Mouse (Mus musculus) intestine, embryonic 14.5 days (tissue): ENCODE measurements around the gene Krtap20-2. TPM values are rescaled to one million over a fixed set of nuclear protein-coding genes. Genes with fewer than 3 reads are reported as not detected.
"Not testable (repeated sequence)": the region's sequence is repeated elsewhere in the genome, so short reads cannot be mapped to it uniquely, and the experiment has no call there.

Experiments used
- ATAC-seq: fragments of 200-750 bp; cut with Nextera tagmentation; replicated peaks from 2 replicates; pipeline ENCODE4 v1.8.0; 2017; ENCODE audit warnings: low read depth, moderate number of reproducible peaks, moderate TSS enrichment, moderate library complexity; ENCODE audit not compliant: low FRiP score, low TSS enrichment
- DNase-seq: peaks from one replicate; pipeline ENCODE4 v3.0.0-alpha.2; 2018; ENCODE audit warnings: low spot score
- H3K27ac ChIP-seq: fragments of 300-500 bp; sonication (generic); 2 replicates; pipeline ENCODE4 v1.5.1; 2014; ENCODE audit warnings: low read depth, mild to moderate bottlenecking, control low read depth
- H3K27me3 ChIP-seq: fragments of 300-500 bp; sonication (generic); replicated peaks from 2 replicates; pipeline ENCODE4 v1.6.1; 2014; ENCODE audit warnings: low read length, control low read depth; ENCODE audit not compliant: control insufficient read depth, insufficient read depth
- H3K36me3 ChIP-seq: fragments of 300-500 bp; sonication (generic); 2 replicates; pipeline ENCODE4 v1.6.1; 2014; ENCODE audit warnings: low read length, control low read depth; ENCODE audit not compliant: control insufficient read depth, insufficient read depth
- H3K4me1 ChIP-seq: fragments of 300-500 bp; sonication (generic); replicated peaks from 2 replicates; pipeline ENCODE4 v1.6.1; 2014; ENCODE audit warnings: low read length, control low read depth, mixed read lengths; ENCODE audit not compliant: control insufficient read depth, insufficient read depth
- H3K4me2 ChIP-seq: fragments of 300-500 bp; sonication (generic); 2 replicates; pipeline ENCODE4 v1.6.1; 2014; ENCODE audit warnings: low read length
- H3K4me3 ChIP-seq: fragments of 300-500 bp; sonication (generic); 2 replicates; pipeline ENCODE4 v1.5.1; 2014; ENCODE audit warnings: low read depth, low read length, control low read depth, mixed read lengths
- H3K9ac ChIP-seq: fragments of 300-500 bp; sonication (generic); 2 replicates; pipeline ENCODE4 v1.6.1; 2014; ENCODE audit warnings: mild to moderate bottlenecking, low read length
- H3K9me3 ChIP-seq: fragments of 300-500 bp; sonication (generic); 2 replicates; pipeline ENCODE4 v1.6.1; 2016; ENCODE audit warnings: low read length, control low read depth; ENCODE audit not compliant: control insufficient read depth
- WGBS: fragments of 180-500 bp; shearing (Covaris S2); extraction: QIAGEN DNeasy Blood & Tissue Kit; methylation state at CpG from one replicate; pipeline ENCODE4 v1.1.7; 2014; 5-methylcytosine and 5-hydroxymethylcytosine counted together
- polyA plus RNA-seq: library from polyadenylated mRNA; unstranded; fragments of >200 nt; fragmentation: Nextera tagmentation; extraction: Ambion mirVana; gene quantifications from 2 replicates; pipeline ENCODE4 v1.2.1, GENCODE M21; 2014

Krtap20-2 gene
- polyA plus RNA-seq = not detected in 2 replicates

GRCm38 (mm10) chr16:89205561-89205960 lies at the start of gene Krtap20-2:
Gene Krtap20-2, plus strand, starts transcription at chr16:89205861.
- 76% methylated on average over 1 of the region's 1 CpGs for WGBS
- H3K27ac ChIP-seq = no peak within 1 kb of the TSS
- no peaks in the 10 kb centered on the region for H3K4me1 ChIP-seq
- no peaks in the 10 kb centered on the region for H3K27me3 ChIP-seq
- DNase-seq (no peak), ATAC-seq (no peak)
- no peaks in the 10 kb centered on the region for H3K36me3 ChIP-seq
- H3K9me3 ChIP-seq = no peaks in the 10 kb centered on the region
- no peak within 1 kb of the TSS for H3K9ac ChIP-seq
- no peak within 1 kb of the TSS for H3K4me3 ChIP-seq
- no peak within 1 kb of the TSS for H3K4me2 ChIP-seq

GRCm38 (mm10) chr16:89157652-89158051 lies 48.0 kb upstream of the Krtap20-2 start, which contains the start of gene Gm9789:
Gene Gm9789, plus strand, starts transcription at chr16:89157952.
- WGBS = 91% methylated on average over 4 of the region's 4 CpGs
- H3K4me1 ChIP-seq = no peaks in the 10 kb centered on the region
- H3K9ac ChIP-seq = no peak within 1 kb of the TSS
- no peaks in the 10 kb centered on the region for H3K36me3 ChIP-seq
- no peaks in the 10 kb centered on the region for H3K9me3 ChIP-seq
- DNase-seq = no peak
- H3K27ac ChIP-seq = no peak within 1 kb of the TSS
- H3K4me3 ChIP-seq = no peak within 1 kb of the TSS
- no peak within 1 kb of the TSS for H3K4me2 ChIP-seq
- ATAC-seq = no peak
- H3K27me3 ChIP-seq = no peaks in the 10 kb centered on the region

GRCm38 (mm10) chr16:89169190-89169589 lies 36.5 kb upstream of the Krtap20-2 start, which contains the start of gene Gm7735:
Gene Gm7735, plus strand, starts transcription at chr16:89169490.
- not testable (repeated sequence) for DNase-seq, H3K4me3 ChIP-seq, ATAC-seq, H3K4me2 ChIP-seq, H3K9me3 ChIP-seq, H3K27me3 ChIP-seq, H3K36me3 ChIP-seq, H3K4me1 ChIP-seq, H3K27ac ChIP-seq, H3K9ac ChIP-seq

- WGBS = 77% methylated on average over 2 of the region's 2 CpGs
- H3K4me2 ChIP-seq = no peak within 1 kb of the TSS
- no peaks in the 10 kb centered on the region for H3K27me3 ChIP-seq
- H3K4me3 ChIP-seq = no peak within 1 kb of the TSS
- ATAC-seq (no peak), DNase-seq (no peak)
- H3K36me3 ChIP-seq = no peaks in the 10 kb centered on the region
- no peak within 1 kb of the TSS for H3K9ac ChIP-seq
- no peaks in the 10 kb centered on the region for H3K9me3 ChIP-seq
- H3K27ac ChIP-seq = no peak within 1 kb of the TSS
- H3K4me1 ChIP-seq = no peaks in the 10 kb centered on the region
These were observed 31.2 kb upstream of the Krtap20-2 start, which contains the start of gene 1110057P08Rik for GRCm38 (mm10) chr16:89174435-89174834. Gene 1110057P08Rik, plus strand, starts transcription at chr16:89174735.

GRCm38 (mm10) chr16:89188621-89189020 lies 17.0 kb upstream of the Krtap20-2 start:
- Histone ChIP-seq H3K27me3 (no peaks in the 10 kb centered on the region), H3K27ac (no peak overlapping the region), H3K4me3 (no peak overlapping the region), H3K4me2 (no peak overlapping the region), H3K9me3 (no peaks in the 10 kb centered on the region), H3K9ac (no peak overlapping the region), H3K4me1 (no peaks in the 10 kb centered on the region), H3K36me3 (no peaks in the 10 kb centered on the region)
- no peak for DNase-seq
- ATAC-seq = no peak
- WGBS = 83% methylated on average over 4 of the region's 4 CpGs

Other genes starting within 250 kb of the Krtap20-2 start
- gene Krtap16-3, start 243.0 kb upstream of the Krtap20-2 start, polyA plus RNA-seq = not detected in 2 replicates
- gene Krtap22-2, start 195.1 kb upstream of the Krtap20-2 start, polyA plus RNA-seq = not detected in 2 replicates
- not detected in 2 replicates for gene Gm10229, start 190.6 kb upstream of the Krtap20-2 start, polyA plus RNA-seq
- gene Krtap6-1, start 174.2 kb upstream of the Krtap20-2 start, polyA plus RNA-seq = not detected in 2 replicates
- not detected in 2 replicates for gene Gm10228, start 164.4 kb upstream of the Krtap20-2 start, polyA plus RNA-seq
- gene Krtap6-5, start 158.0 kb upstream of the Krtap20-2 start, polyA plus RNA-seq = not detected in 2 replicates
- gene 1110025L11Rik, start 141.9 kb upstream of the Krtap20-2 start, polyA plus RNA-seq = not detected in 2 replicates
- gene Krtap6-3, start 121.8 kb upstream of the Krtap20-2 start, polyA plus RNA-seq = not detected in 2 replicates
- gene Gm6358, start 65.0 kb upstream of the Krtap20-2 start, polyA plus RNA-seq = not detected in 2 replicates
- not detected in 2 replicates for gene Gm10061, start 54.8 kb upstream of the Krtap20-2 start, polyA plus RNA-seq
- gene Gm9789, start 47.9 kb upstream of the Krtap20-2 start, polyA plus RNA-seq = not detected in 2 replicates
- gene Gm7735, start 36.4 kb upstream of the Krtap20-2 start, polyA plus RNA-seq = not detected in 2 replicates
- not detected in 2 replicates for gene 1110057P08Rik, start 31.1 kb upstream of the Krtap20-2 start, polyA plus RNA-seq
- not detected in 2 replicates for gene Krtap21-1, start 198.0 kb downstream of the Krtap20-2 start, polyA plus RNA-seq
- not detected in 2 replicates for gene Krtap6-2, start 214.2 kb downstream of the Krtap20-2 start, polyA plus RNA-seq